Mouse (Mus musculus) brain, adult 2 months (tissue): ENCODE measurements around the gene Btbd35f4.
"Not testable (repeated sequence)": the region's sequence is repeated elsewhere in the genome, so short reads cannot be mapped to it uniquely, and the experiment has no call there.

Experiments used
- DNase-seq: peaks from one replicate; pipeline ENCODE4 v3.0.0; 2011; ENCODE audit warnings: low read depth, low spot score

Btbd35f4 gene

DNA sequence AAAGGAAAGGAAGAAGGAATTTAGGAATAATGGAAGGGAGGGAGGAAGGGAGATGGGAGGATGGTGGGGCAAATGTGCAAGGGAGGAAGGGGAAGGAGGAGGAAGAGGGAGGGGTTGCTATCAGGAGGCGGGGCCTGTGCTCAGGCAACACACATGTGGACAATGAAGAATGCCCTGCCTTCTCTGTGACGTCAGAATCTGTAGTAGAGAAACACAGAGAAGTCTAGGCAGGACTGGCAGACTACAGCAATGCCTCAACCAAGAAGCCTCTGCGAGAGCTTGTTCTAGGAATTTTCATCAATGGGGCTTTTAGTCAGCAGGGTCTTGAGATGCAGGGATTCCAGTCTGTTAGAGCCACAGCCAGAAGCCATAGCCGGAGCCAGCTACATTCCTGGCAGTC lies at the start of gene Btbd35f4:
Btbd35f4 (plus strand) TSS at position 301 of the 400 bp plus-strand sequence.
- not testable (repeated sequence) for DNase-seq

DNA sequence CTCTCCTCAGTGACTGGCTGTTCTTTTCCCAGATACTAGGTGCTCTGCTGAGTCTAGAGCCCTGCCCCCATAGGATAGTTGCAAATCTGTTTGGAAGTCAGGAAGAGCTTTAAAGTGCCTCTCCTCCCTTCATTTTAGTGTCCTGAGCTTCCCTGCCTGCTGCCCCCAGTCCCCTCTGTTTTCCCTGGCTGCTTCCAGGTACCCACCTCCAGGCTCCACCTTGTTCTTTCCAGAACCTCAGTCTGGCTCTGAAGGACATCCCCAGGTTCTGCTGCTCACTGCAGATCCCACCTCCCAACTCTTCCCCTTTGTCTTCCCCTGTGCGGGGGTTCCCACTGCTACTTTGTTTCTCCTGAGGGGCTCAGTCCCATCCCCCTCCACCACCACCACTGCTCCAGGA lies 39.7 kb downstream of the Btbd35f4 start:
- DNase-seq, result not testable (repeated sequence)
